Mouse (Mus musculus): Measurements from ENCODE around the gene Atl3. TPM values are rescaled to one million over a fixed set of nuclear protein-coding genes. Genes with fewer than 3 reads are reported as not detected.

Atl3 gene
- polyA plus RNA-seq, 2 experiments, result 7.3 to 7.5 TPM

DNA sequence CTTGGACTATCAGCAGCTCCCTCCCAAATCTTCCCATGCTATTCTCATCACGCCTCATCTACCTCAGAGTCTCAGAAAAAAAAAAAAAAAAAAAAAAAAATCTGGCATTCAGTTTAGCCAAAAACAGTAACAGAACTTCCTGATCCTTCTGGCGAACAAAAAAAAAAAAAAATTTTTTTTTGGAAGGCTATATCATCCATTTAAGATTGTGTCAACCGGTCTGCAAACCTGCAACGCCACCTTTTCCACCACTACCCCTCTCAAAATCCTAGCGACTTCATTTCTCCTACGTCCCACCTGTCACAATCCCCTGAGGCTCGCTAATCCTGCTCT lies 11.6 kb upstream of the Atl3 start:
- TF ChIP-seq EP300 (IDR thresholded peaks at IDR 0.05; ENCODE audit: low read depth) (no peak), CTCF (IDR thresholded peaks at IDR 0.05; ENCODE audit: low read depth) (no peak)
- under 1% methylated on average over 7 of the region's 7 CpGs for WGBS (ENCODE audit: insufficient replicate concordance)
- H3K4me3 ChIP-seq (ENCODE audit: insufficient read depth in 1 of 2, low read depth in 2 of 2, low read length in 2 of 2), result peak overlapping the region; percentile 83
- DNase-seq (ENCODE audit: low read depth in 3 of 3, low spot score in 3 of 3) (no peak), ATAC-seq (ENCODE audit: insufficient read depth) (no peak)
- no peaks in the 10 kb centered on the region for H3K27me3 ChIP-seq (ENCODE audit: control insufficient read depth, insufficient read depth, low read length)
- H3K9ac ChIP-seq (replicated peaks), result peak overlapping the region; percentile 93
- peaks cover 7 to 15% of the 10 kb centered on the region in 2 experiments for H3K4me1 ChIP-seq (replicated peaks; ENCODE audit: control insufficient read depth in 2 of 2, insufficient read depth in 2 of 2, low read length in 1 of 2)
- H3K4me2 ChIP-seq (ENCODE audit: low read depth), result peak overlapping the region; percentile 71
- peak overlapping the region; percentile 92 for H3K27ac ChIP-seq
- H3K36me3 ChIP-seq (replicated peaks; ENCODE audit: control insufficient read depth, insufficient read depth, low read depth), result no peaks in the 10 kb centered on the region; the same call in 1 of the 2 replicates
- no peaks in the 10 kb centered on the region for H3K9me3 ChIP-seq (ENCODE audit: control insufficient read depth, low read length)

DNA sequence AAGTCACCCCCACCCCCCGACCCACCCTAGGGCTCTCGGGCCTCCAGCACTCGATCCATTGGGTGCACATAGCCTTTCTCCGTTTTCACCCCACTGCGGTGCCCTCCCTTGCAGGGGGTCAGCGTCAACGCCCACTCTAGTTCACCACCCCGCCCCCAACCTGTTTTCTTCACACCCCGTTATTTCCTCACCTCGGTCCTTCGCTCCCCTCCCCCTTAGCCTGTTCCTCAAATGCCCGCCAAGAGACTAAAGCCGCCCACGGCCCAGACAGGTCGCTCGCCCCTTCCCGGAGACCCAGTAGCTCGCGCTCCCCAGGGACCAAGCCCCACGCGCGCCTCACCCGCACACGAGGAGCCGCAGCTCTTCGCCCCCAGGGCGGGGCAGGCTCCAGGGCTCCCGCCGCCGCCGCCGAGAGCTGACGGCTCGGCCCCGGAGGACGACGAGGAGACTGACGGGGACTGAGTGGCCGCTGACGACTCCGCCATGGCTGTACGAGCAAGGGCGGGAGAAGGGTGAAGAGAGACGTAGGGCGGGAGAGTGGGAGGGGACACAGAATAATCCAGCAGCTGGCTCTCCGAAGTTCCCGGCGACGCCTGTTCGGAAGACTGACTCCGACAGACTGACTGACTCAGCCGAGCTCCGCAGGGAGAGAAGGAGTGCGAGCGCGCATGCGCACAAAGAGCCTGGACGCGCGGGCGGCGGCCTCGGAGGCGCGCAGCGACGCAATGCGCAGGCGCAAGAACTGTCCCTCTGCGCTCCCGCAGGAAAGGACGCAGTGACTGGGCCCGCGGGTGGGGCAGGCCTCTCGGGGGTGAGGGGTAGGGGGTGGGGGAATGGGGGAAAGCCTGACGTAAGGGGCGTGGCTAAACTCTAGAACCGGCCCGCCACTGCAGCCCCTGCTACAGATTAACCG lies 11.0 kb upstream of the Atl3 start, which contains the start of gene Rtn3:
Rtn3 (minus strand) TSS at position 683 of the 913 bp plus-strand sequence.
- H3K4me1 ChIP-seq (replicated peaks; ENCODE audit: control insufficient read depth in 2 of 2, insufficient read depth in 2 of 2, low read length in 1 of 2), result peaks cover 7 to 15% of the 10 kb centered on the region in 2 experiments
- peak within 1 kb of the TSS; percentile 93 for H3K9ac ChIP-seq (replicated peaks)
- H3K36me3 ChIP-seq (replicated peaks; ENCODE audit: control insufficient read depth, insufficient read depth, low read depth), result no peaks in the 10 kb centered on the region; the same call in 1 of the 2 replicates
- H3K4me2 ChIP-seq (ENCODE audit: low read depth), result peak within 1 kb of the TSS; percentile 71
- H3K27me3 ChIP-seq (ENCODE audit: control insufficient read depth, insufficient read depth, low read length), result no peaks in the 10 kb centered on the region
- H3K27ac ChIP-seq, result peak within 1 kb of the TSS; percentile 92
- H3K9me3 ChIP-seq (ENCODE audit: control insufficient read depth, low read length), result no peaks in the 10 kb centered on the region
- no peak for TF ChIP-seq CTCF (IDR thresholded peaks at IDR 0.05; ENCODE audit: low read depth)
- no peak for TF ChIP-seq EP300 (IDR thresholded peaks at IDR 0.05; ENCODE audit: low read depth)
- peak within 1 kb of the TSS; percentile 83 for H3K4me3 ChIP-seq (ENCODE audit: insufficient read depth in 1 of 2, low read depth in 2 of 2, low read length in 2 of 2)
- peak; percentile 90 for ATAC-seq (ENCODE audit: insufficient read depth)
- under 1% methylated on average over 80 of the region's 80 CpGs for WGBS (ENCODE audit: insufficient replicate concordance)
- DNase-seq (ENCODE audit: low read depth in 3 of 3, low spot score in 3 of 3), result peak; percentile 90 to 93 (median 92)

DNA sequence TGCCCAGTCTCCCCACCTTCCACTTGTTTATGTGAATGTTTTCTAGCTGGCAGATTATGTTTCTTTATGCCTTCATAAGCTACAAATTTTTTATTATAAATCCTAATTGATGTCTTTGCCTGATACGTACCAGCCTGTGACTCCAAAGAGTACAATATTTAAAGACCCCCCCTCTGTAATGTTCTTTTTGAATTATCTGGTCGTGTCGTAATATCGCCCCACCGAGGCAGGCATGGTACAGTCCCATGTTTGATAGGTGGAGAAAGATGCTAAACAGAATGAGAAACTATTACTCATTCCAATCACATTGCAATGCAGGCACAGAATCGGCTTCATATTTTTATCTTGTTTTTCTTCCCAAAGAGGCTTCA lies 10.3 kb upstream of the Atl3 start:
- Histone ChIP-seq H3K36me3 (replicated peaks; ENCODE audit: control insufficient read depth, insufficient read depth, low read depth) (no peaks in the 10 kb centered on the region; the same call in 1 of the 2 replicates), H3K9ac (replicated peaks) (peak overlapping the region; percentile 74), H3K27me3 (ENCODE audit: control insufficient read depth, insufficient read depth, low read length) (no peaks in the 10 kb centered on the region), H3K4me3 (ENCODE audit: insufficient read depth in 1 of 2, low read depth in 2 of 2, low read length in 2 of 2) (peak overlapping the region; percentile 41 to 83), H3K27ac (peak overlapping the region; percentile 92), H3K9me3 (ENCODE audit: control insufficient read depth, low read length) (no peaks in the 10 kb centered on the region), H3K4me2 (ENCODE audit: low read depth) (peak overlapping the region; percentile 71), H3K4me1 (replicated peaks; ENCODE audit: control insufficient read depth in 2 of 2, insufficient read depth in 2 of 2, low read length in 1 of 2) (peaks cover 7 to 15% of the 10 kb centered on the region in 2 experiments)
- peak; percentile 66 for ATAC-seq (ENCODE audit: insufficient read depth)
- DNase-seq (ENCODE audit: low read depth in 3 of 3, low spot score in 3 of 3), result peak; percentile 51 to 66 (median 53)
- TF ChIP-seq CTCF (IDR thresholded peaks at IDR 0.05; ENCODE audit: low read depth), result peak; percentile 29; the same call in 1 of the 2 replicates
- TF ChIP-seq EP300 (IDR thresholded peaks at IDR 0.05; ENCODE audit: low read depth), result no peak
- 2% methylated on average over 6 of the region's 6 CpGs for WGBS (ENCODE audit: insufficient replicate concordance)

DNA sequence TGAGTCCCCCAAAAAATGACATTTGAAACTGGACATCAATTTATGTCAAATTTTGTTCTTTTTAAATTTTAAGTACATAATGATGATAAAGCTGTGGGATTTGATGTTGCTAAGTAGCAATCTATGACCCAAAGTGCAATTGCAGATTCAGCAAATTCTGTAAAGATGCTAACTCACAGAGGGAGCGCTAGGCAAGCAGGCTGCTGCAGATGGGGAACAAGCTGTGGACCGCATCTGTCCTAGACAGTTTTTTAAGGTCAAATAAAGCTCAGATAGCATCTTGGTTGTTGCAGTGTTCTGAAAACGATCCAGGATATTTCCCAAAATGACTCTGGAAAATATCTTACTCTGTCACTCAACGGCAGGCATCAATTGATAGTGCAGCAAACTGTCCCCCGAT lies 9.8 kb upstream of the Atl3 start:
- DNase-seq (ENCODE audit: low read depth in 3 of 3, low spot score in 3 of 3) (peak in 1 of 3 experiments; percentile 33), ATAC-seq (ENCODE audit: insufficient read depth) (no peak)
- no peaks in the 10 kb centered on the region for H3K27me3 ChIP-seq (ENCODE audit: control insufficient read depth, insufficient read depth, low read length)
- H3K9ac ChIP-seq (replicated peaks), result peak overlapping the region; percentile 74
- no peaks in the 10 kb centered on the region for H3K9me3 ChIP-seq (ENCODE audit: control insufficient read depth, low read length)
- H3K4me3 ChIP-seq (ENCODE audit: insufficient read depth in 1 of 2, low read depth in 2 of 2, low read length in 2 of 2), result peak overlapping the region in 1 of 2 experiments; percentile 83; a peak in 2 of 4 replicates
- TF ChIP-seq CTCF (IDR thresholded peaks at IDR 0.05; ENCODE audit: low read depth), result no peak
- no peak for TF ChIP-seq EP300 (IDR thresholded peaks at IDR 0.05; ENCODE audit: low read depth)
- peak overlapping the region; percentile 92 for H3K27ac ChIP-seq
- 63% methylated on average over 5 of the region's 5 CpGs for WGBS (ENCODE audit: insufficient replicate concordance)
- peaks cover 7 to 15% of the 10 kb centered on the region in 2 experiments for H3K4me1 ChIP-seq (replicated peaks; ENCODE audit: control insufficient read depth in 2 of 2, insufficient read depth in 2 of 2, low read length in 1 of 2)
- peak overlapping the region; percentile 71 for H3K4me2 ChIP-seq (ENCODE audit: low read depth)
- no peaks in the 10 kb centered on the region for H3K36me3 ChIP-seq (replicated peaks; ENCODE audit: control insufficient read depth, insufficient read depth, low read depth)

DNA sequence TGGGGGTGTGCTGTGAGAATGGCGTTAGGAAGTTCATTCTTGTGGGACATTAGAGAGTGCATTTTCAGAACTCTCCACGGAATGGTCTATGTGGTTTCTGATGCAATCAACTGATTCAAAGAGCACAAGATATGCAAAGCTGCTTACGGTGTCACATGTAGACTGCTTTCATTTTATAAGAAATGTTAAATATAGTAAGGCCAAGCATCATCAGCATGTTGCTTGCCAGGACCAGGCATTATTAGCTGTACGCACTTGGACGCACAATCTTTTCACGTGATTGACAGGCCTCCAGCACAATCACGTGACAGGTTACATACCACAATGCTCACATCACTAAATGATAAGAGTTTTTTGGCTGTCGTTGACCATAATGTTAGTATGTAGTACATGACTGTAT lies 6.2 kb upstream of the Atl3 start:
- Histone ChIP-seq H3K27ac (no peak overlapping the region), H3K4me1 (replicated peaks; ENCODE audit: control insufficient read depth in 2 of 2, insufficient read depth in 2 of 2, low read length in 1 of 2) (peaks cover 0 to 6% of the 10 kb centered on the region in 2 experiments; a peak in 1 of 4 replicates), H3K4me3 (ENCODE audit: insufficient read depth in 1 of 2, low read depth in 2 of 2, low read length in 2 of 2) (no peak overlapping the region), H3K36me3 (replicated peaks; ENCODE audit: control insufficient read depth, insufficient read depth, low read depth) (no peaks in the 10 kb centered on the region), H3K9me3 (ENCODE audit: control insufficient read depth, low read length) (no peaks in the 10 kb centered on the region), H3K27me3 (ENCODE audit: control insufficient read depth, insufficient read depth, low read length) (no peaks in the 10 kb centered on the region), H3K4me2 (ENCODE audit: low read depth) (no peak overlapping the region), H3K9ac (replicated peaks) (no peak overlapping the region)
- 60% methylated on average over 8 of the region's 8 CpGs for WGBS (ENCODE audit: insufficient replicate concordance)
- no peak for TF ChIP-seq EP300 (IDR thresholded peaks at IDR 0.05; ENCODE audit: low read depth)
- DNase-seq (ENCODE audit: low read depth in 3 of 3, low spot score in 3 of 3) (no peak), ATAC-seq (ENCODE audit: insufficient read depth) (no peak)
